Comparison of ENCODE assay signal across 9 mouse cellular contexts in genomic region chr17:25951225-25951802, GRCm38 (mm10). TPM values are rescaled to one million over a fixed set of nuclear protein-coding genes. Genes with fewer than 3 reads are reported as not detected.
DNase-seq lines count a peak whose midpoint lies in the region; ATAC-seq lines count a peak whose summit lies in the region.
"Had no signal": no experiment of that assay in that cellular context is flagged by ENCODE, and none has a peak within 500 bp of the region (broad histone marks: within the 10 kb centered on the region; RNA-seq: fewer than 3 reads in every experiment).

No protein-coding gene starts in this region.

- H3K9me3 ChIP-seq in heart, embryonic 15.5 days (replicated peaks), result no peaks in the 10 kb centered on the region
- no peaks in the 10 kb centered on the region for H3K9me3 ChIP-seq in forebrain, embryonic 15.5 days
- H3K9me3 ChIP-seq in liver, embryonic 12.5 days (replicated peaks), result no peaks in the 10 kb centered on the region

- H3K27ac ChIP-seq in heart, embryonic 15.5 days, result no peak overlapping the region
- no peak overlapping the region for H3K27ac ChIP-seq in forebrain, embryonic 15.5 days (replicated peaks)
- no peak overlapping the region for H3K27ac ChIP-seq in liver, embryonic 12.5 days
- H3K27ac ChIP-seq: macrophage had no signal

- H3K4me3 ChIP-seq in heart, embryonic 15.5 days, result peak overlapping the region; percentile 52
- peak overlapping the region; percentile 32 for H3K4me3 ChIP-seq in forebrain, embryonic 15.5 days
- H3K4me3 ChIP-seq in liver, embryonic 12.5 days, result peak overlapping the region; percentile 53

- peaks cover 49% of the 10 kb centered on the region for H3K27me3 ChIP-seq in heart, embryonic 15.5 days
- peaks cover 38% of the 10 kb centered on the region for H3K27me3 ChIP-seq in forebrain, embryonic 15.5 days
- H3K27me3 ChIP-seq in liver, embryonic 12.5 days (replicated peaks), result peaks cover 56% of the 10 kb centered on the region

- intact Hi-C loops in heart, postnatal 36 days (cut with DNase I), result no loop called here

- no peak for ATAC-seq in heart, embryonic 15.5 days (replicated peaks; ENCODE audit: insufficient number of reproducible peaks, insufficient read depth, low FRiP score, low read depth)
- no peak for ATAC-seq in forebrain, embryonic 15.5 days (replicated peaks)
- no peak for ATAC-seq in liver, embryonic 12.5 days

- DNase-seq in heart, postnatal 36 days, result no peak
- DNase-seq in WW6 (ENCODE audit: low read depth, low spot score), result peak; percentile 22
- DNase-seq in right cerebral cortex, adult 2 months (ENCODE audit: low spot score in 2 of 2), result no peak
- no peak for DNase-seq in gastrocnemius, postnatal 25 days
- DNase-seq in adrenal gland, adult 2 months, result no peak

- peak overlapping the region; percentile 84 for H3K4me2 ChIP-seq in heart, embryonic 15.5 days
- H3K4me2 ChIP-seq in forebrain, embryonic 15.5 days (replicated peaks), result peak overlapping the region; percentile 49
- peak overlapping the region; percentile 72 for H3K4me2 ChIP-seq in liver, embryonic 12.5 days

- no peaks in the 10 kb centered on the region for H3K36me3 ChIP-seq in heart, embryonic 15.5 days
- H3K36me3 ChIP-seq in forebrain, embryonic 15.5 days, result no peaks in the 10 kb centered on the region
- no peaks in the 10 kb centered on the region for H3K36me3 ChIP-seq in liver, embryonic 12.5 days

- WGBS in heart, embryonic 15.5 days, result under 1% methylated on average over 33 of the region's 33 CpGs
- under 1% methylated on average over 33 of the region's 33 CpGs for WGBS in forebrain, embryonic 15.5 days
- 2% methylated on average over 33 of the region's 33 CpGs for WGBS in liver, embryonic 12.5 days (ENCODE audit: insufficient replicate concordance)

- H3K9ac ChIP-seq in heart, embryonic 15.5 days, result peak overlapping the region; percentile 41; the same call in 1 of the 2 replicates
- H3K9ac ChIP-seq in forebrain, embryonic 15.5 days (replicated peaks), result no peak overlapping the region
- peak overlapping the region; percentile 56 for H3K9ac ChIP-seq in liver, embryonic 12.5 days

- H3K4me1 ChIP-seq in heart, embryonic 15.5 days (replicated peaks), result peaks cover 16% of the 10 kb centered on the region
- peaks cover 12% of the 10 kb centered on the region for H3K4me1 ChIP-seq in forebrain, embryonic 15.5 days
- H3K4me1 ChIP-seq in liver, embryonic 12.5 days, result peaks cover 59% of the 10 kb centered on the region

RNA-seq across cellular contexts. Expression of gene A930017K11Rik, which starts 1.1 kb away (rescaled TPM):
- 0.05 TPM in 1 of 2 replicates, not detected in the other for polyA plus RNA-seq in heart, embryonic 15.5 days (2015; fragmentation: Nextera tagmentation; extraction: Ambion mirVana)
- under 1 TPM; 0.19 to 0.33 TPM for total RNA-seq in heart, postnatal 36 days (2021)
- polyA plus RNA-seq in forebrain, embryonic 15.5 days (2015; fragmentation: Nextera tagmentation; extraction: Ambion mirVana), result 0.09 TPM in 1 of 2 replicates, not detected in the other
- 0.36 and 0.49 TPM in 2 replicates for polyA plus RNA-seq in liver, embryonic 12.5 days (2016; fragmentation: Nextera tagmentation; extraction: Ambion mirVana)
- not detected for total RNA-seq in gastrocnemius, postnatal 25 days (2021)
- total RNA-seq in adrenal gland, adult 2 months (2021), result not detected
- 0.13 TPM in 1 of 2 replicates, not detected in the other for polyA plus RNA-seq in adrenal gland, adult 2 months (2012; rRNA removed)
- polyA plus RNA-seq: macrophage had no signal

RNA-seq across cellular contexts. Expression of gene Nhlrc4, which starts 6.6 kb away (rescaled TPM):
- polyA plus RNA-seq in heart, embryonic 15.5 days (2015; fragmentation: Nextera tagmentation; extraction: Ambion mirVana), result 0.08 and 0.16 TPM in 2 replicates
- total RNA-seq in heart, postnatal 36 days (2021), result under 1 TPM in 1 of 2 experiments, not detected in 1; 0.19 TPM
- not detected in 2 replicates for polyA plus RNA-seq in forebrain, embryonic 15.5 days (2015; fragmentation: Nextera tagmentation; extraction: Ambion mirVana)
- 5.0 and 7.3 TPM in 2 replicates for polyA plus RNA-seq in liver, embryonic 12.5 days (2016; fragmentation: Nextera tagmentation; extraction: Ambion mirVana)
- not detected for total RNA-seq in gastrocnemius, postnatal 25 days (2021)
- total RNA-seq in adrenal gland, adult 2 months (2021), result not detected
- not detected in 2 replicates for polyA plus RNA-seq in adrenal gland, adult 2 months (2012; rRNA removed)
- polyA plus RNA-seq: macrophage had no signal

RNA-seq across cellular contexts. Expression of gene Pigq, which starts 6.6 kb away (rescaled TPM):
- 52.9 and 63.0 TPM in 2 replicates for polyA plus RNA-seq in heart, embryonic 15.5 days (2015; fragmentation: Nextera tagmentation; extraction: Ambion mirVana)
- total RNA-seq in heart, postnatal 36 days (2021), result 10 to 100 TPM; 45.6 to 48.2 TPM
- 51.7 and 53.4 TPM in 2 replicates for polyA plus RNA-seq in forebrain, embryonic 15.5 days (2015; fragmentation: Nextera tagmentation; extraction: Ambion mirVana)
- 161 and 171 TPM in 2 replicates for polyA plus RNA-seq in liver, embryonic 12.5 days (2016; fragmentation: Nextera tagmentation; extraction: Ambion mirVana)
- total RNA-seq in gastrocnemius, postnatal 25 days (2021), result 10 to 100 TPM; 30.0 to 31.9 TPM
- 100 to 1,000 TPM; 105 to 121 TPM for total RNA-seq in adrenal gland, adult 2 months (2021)
- polyA plus RNA-seq in adrenal gland, adult 2 months (2012; rRNA removed), result 160 and 187 TPM in 2 replicates

RNA-seq across cellular contexts. Expression of gene Rab40c, which starts 31.8 kb away (rescaled TPM):
- 12.1 and 18.0 TPM in 2 replicates for polyA plus RNA-seq in heart, embryonic 15.5 days (2015; fragmentation: Nextera tagmentation; extraction: Ambion mirVana)
- 10 to 100 TPM; 18.4 to 21.2 TPM for total RNA-seq in heart, postnatal 36 days (2021)
- polyA plus RNA-seq in forebrain, embryonic 15.5 days (2015; fragmentation: Nextera tagmentation; extraction: Ambion mirVana), result 50.8 and 52.6 TPM in 2 replicates
- 9.9 and 11.8 TPM in 2 replicates for polyA plus RNA-seq in liver, embryonic 12.5 days (2016; fragmentation: Nextera tagmentation; extraction: Ambion mirVana)
- 10 to 100 TPM in 1 of 2 experiments, 1 to 10 TPM in 1; 8.7 to 11.0 TPM for total RNA-seq in gastrocnemius, postnatal 25 days (2021)
- 10 to 100 TPM; 21.1 to 27.3 TPM for total RNA-seq in adrenal gland, adult 2 months (2021)
- polyA plus RNA-seq in adrenal gland, adult 2 months (2012; rRNA removed), result 52.1 and 68.8 TPM in 2 replicates

RNA-seq across cellular contexts. Expression of gene Capn15, which starts 34.3 kb away (rescaled TPM):
- 9.3 and 13.5 TPM in 2 replicates for polyA plus RNA-seq in heart, embryonic 15.5 days (2015; fragmentation: Nextera tagmentation; extraction: Ambion mirVana)
- total RNA-seq in heart, postnatal 36 days (2021), result 1 to 10 TPM; 7.2 TPM
- polyA plus RNA-seq in forebrain, embryonic 15.5 days (2015; fragmentation: Nextera tagmentation; extraction: Ambion mirVana), result 23.9 and 24.8 TPM in 2 replicates
- polyA plus RNA-seq in liver, embryonic 12.5 days (2016; fragmentation: Nextera tagmentation; extraction: Ambion mirVana), result 20.4 and 21.3 TPM in 2 replicates
- total RNA-seq in gastrocnemius, postnatal 25 days (2021), result 1 to 10 TPM; 5.6 to 6.8 TPM
- total RNA-seq in adrenal gland, adult 2 months (2021), result 10 to 100 TPM; 16.3 to 18.1 TPM
- 49.0 and 51.5 TPM in 2 replicates for polyA plus RNA-seq in adrenal gland, adult 2 months (2012; rRNA removed)
